Mouse (Mus musculus) ES-E14 (cell line): ENCODE measurements at regions not wholly inside any gene's neighbourhood (a gene's known extent, or its start where the extent isn't known, plus 50 kb on each side); places are given as distances from the start of the nearest gene placed in this dataset.

Experiments used
- CHD2 ChIP-seq: IDR thresholded peaks from 2 replicates; pipeline ENCODE4 v1.6.1; 2014; ENCODE audit warnings: mild to moderate bottlenecking, low read depth, low read length, inconsistent platforms
- HCFC1 ChIP-seq: IDR thresholded peaks from 2 replicates; pipeline ENCODE4 v1.6.1; 2012; ENCODE audit warnings: low read length, inconsistent platforms, borderline replicate concordance; ENCODE audit not compliant: insufficient read depth
- MAFK ChIP-seq: IDR thresholded peaks from 2 replicates; pipeline ENCODE4 v1.6.1; 2014; ENCODE audit warnings: mild to moderate bottlenecking, low read depth, low read length, inconsistent platforms; ENCODE audit not compliant: insufficient read depth
- ZC3H11A ChIP-seq: IDR thresholded peaks from 2 replicates; pipeline ENCODE4 v1.6.1; 2012; ENCODE audit warnings: low read depth, mild to moderate bottlenecking, inconsistent platforms, low read length, borderline replicate concordance
- ZNF384 ChIP-seq: IDR thresholded peaks from 2 replicates; pipeline ENCODE4 v1.6.1; 2012; ENCODE audit warnings: low read depth, low read length, inconsistent platforms

- no peak for TF ChIP-seq ZC3H11A
- no peak for TF ChIP-seq HCFC1
- no peak for TF ChIP-seq MAFK
- TF ChIP-seq ZNF384, result no peak
- TF ChIP-seq CHD2, result no peak
Observed at GRCm38 (mm10) chr2:28301313-28301712, 108.5 kb downstream of the Olfm1 start.
